Mouse (Mus musculus) left cerebral cortex, postnatal 36 days (tissue): ENCODE data around the gene Glmp. TPM values are rescaled to one million over a fixed set of nuclear protein-coding genes. Genes with fewer than 3 reads are reported as not detected.
"Not testable (repeated sequence)": the region's sequence is repeated elsewhere in the genome, so short reads cannot be mapped to it uniquely, and the experiment has no call there.

Source experiments
- DNase-seq, 2 experiments: peaks; one replicate each; pipeline ENCODE4 v3.0.0; 2021 to 2022; ENCODE audit warnings: low spot score in 2 of 2, mixed read lengths in 1 of 2
- intact Hi-C: fragments of 180-260 bp; cut with DNase I; formaldehyde crosslinking; loops from one replicate; pipeline ENCODE4 v1.15.1; 2025
- total RNA-seq, 2 experiments: library from RNA; stranded (reverse); gene quantifications; 2 replicates each; pipeline ENCODE4 v1.2.3; 2021

Gene Glmp
- total RNA-seq, 2 experiments from 2014 or later: 90.8 to 101 TPM

GRCm38 (mm10) chr3:88366830-88367428 lies 42.1 kb downstream of the Glmp start:
- peak; percentile 72 to 75 for DNase-seq
- intact Hi-C loops: not testable (repeated sequence)

- DNase-seq, intact Hi-C loops: not testable (repeated sequence)
Observed at GRCm38 (mm10) chr3:88367517-88367916, 42.7 kb downstream of the Glmp start.

- DNase-seq, intact Hi-C loops: not testable (repeated sequence)
Observed at GRCm38 (mm10) chr3:88368511-88368910, 43.7 kb downstream of the Glmp start.

- intact Hi-C loops, DNase-seq: not testable (repeated sequence)
Observed at GRCm38 (mm10) chr3:88372643-88373042, 47.8 kb downstream of the Glmp start, which contains the start of gene Bglap3. Bglap3 (minus strand) TSS chr3:88372743.

- intact Hi-C loops, DNase-seq: not testable (repeated sequence)
Observed at GRCm38 (mm10) chr3:88375750-88376626, 51.2 kb downstream of the Glmp start.

GRCm38 (mm10) chr3:88376644-88377043 lies 51.8 kb downstream of the Glmp start:
- DNase-seq: not testable (repeated sequence)

GRCm38 (mm10) chr3:88378599-88378998 lies 53.8 kb downstream of the Glmp start, which contains the start of gene Bglap2:
Bglap2 (minus strand) TSS chr3:88378699.
- intact Hi-C loops, DNase-seq: not testable (repeated sequence)

More at GRCm38 (mm10) chr3:88376644-88377043, 51.8 kb downstream of the Glmp start:
- intact Hi-C loops: not testable (repeated sequence)

Other genes starting within 250 kb of the Glmp start
- not detected for gene Ttc24, start 246.7 kb upstream of the Glmp start, total RNA-seq
- 1 to 10 TPM in 1 of 2 experiments, under 1 TPM in 1; 0.23 to 1.1 TPM for gene Iqgap3, start 243.1 kb upstream of the Glmp start, total RNA-seq
- 100 to 1,000 TPM; 203 to 231 TPM for gene Mef2d, start 182.7 kb upstream of the Glmp start, total RNA-seq
- not detected for gene Rhbg, start 70.3 kb upstream of the Glmp start, total RNA-seq
- gene Gm38392, start 37.8 kb upstream of the Glmp start, total RNA-seq: under 1 TPM; 0.45 to 0.52 TPM
- gene Tsacc, start 28.0 kb upstream of the Glmp start, total RNA-seq: 1 to 10 TPM; 2.3 to 6.0 TPM
- 100 to 1,000 TPM; 170 TPM for gene Cct3, start 27.9 kb upstream of the Glmp start, total RNA-seq
- 1 to 10 TPM in 1 of 2 experiments, under 1 TPM in 1; 0.41 to 1.8 TPM for gene Tmem79, start 11.1 kb downstream of the Glmp start, total RNA-seq
- gene Smg5, start 11.2 kb downstream of the Glmp start, total RNA-seq: 10 to 100 TPM; 68.3 to 82.9 TPM
- gene Paqr6, start 39.6 kb downstream of the Glmp start, total RNA-seq: 1 to 10 TPM; 6.9 to 8.4 TPM
- gene Bglap3, start 47.7 kb downstream of the Glmp start, total RNA-seq: 1 to 10 TPM in 1 of 2 experiments, not detected in 1; 1.8 TPM
- gene Bglap2, start 53.7 kb downstream of the Glmp start, total RNA-seq: 1 to 10 TPM; 2.6 to 2.7 TPM
- gene Bglap, start 59.4 kb downstream of the Glmp start, total RNA-seq: 1 to 10 TPM in 1 of 2 experiments, not detected in 1; 1.8 TPM
- gene Pmf1, start 85.3 kb downstream of the Glmp start, total RNA-seq: 1 to 10 TPM; 6.0 to 7.3 TPM
- 10 to 100 TPM; 77.1 to 84.0 TPM for gene Slc25a44, start 100.1 kb downstream of the Glmp start, total RNA-seq
- gene Sema4a, start 136.2 kb downstream of the Glmp start, total RNA-seq: 10 to 100 TPM; 52.2 to 66.7 TPM
- 10 to 100 TPM; 47.1 to 57.3 TPM for gene Lmna, start 184.9 kb downstream of the Glmp start, total RNA-seq
- gene Mex3a, start 207.4 kb downstream of the Glmp start, total RNA-seq: 1 to 10 TPM; 2.6 to 2.9 TPM
- gene Rab25, start 223.3 kb downstream of the Glmp start, total RNA-seq: not detected
- 100 to 1,000 TPM; 103 to 106 TPM for gene Lamtor2, start 228.1 kb downstream of the Glmp start, total RNA-seq
- gene Ubqln4, start 228.7 kb downstream of the Glmp start, total RNA-seq: 100 to 1,000 TPM; 129 to 137 TPM